Mouse (Mus musculus) intestine, postnatal 0 days (tissue): ENCODE results near the gene Tmem223. TPM values are rescaled to one million over a fixed set of nuclear protein-coding genes. Genes with fewer than 3 reads are reported as not detected.

Experiments used
- ATAC-seq: fragments of 200-750 bp; cut with Nextera tagmentation; 2 replicates; pipeline ENCODE4 v1.8.0; 2017; ENCODE audit warnings: mild to moderate bottlenecking, moderate TSS enrichment, moderate library complexity
- H3K27ac ChIP-seq: fragments of 300-500 bp; sonication (generic); 2 replicates; pipeline ENCODE4 v1.5.1; 2014; ENCODE audit warnings: mild to moderate bottlenecking, low read depth, low read length, moderate library complexity
- H3K27me3 ChIP-seq: fragments of 300-500 bp; sonication (generic); replicated peaks from 2 replicates; pipeline ENCODE4 v1.6.1; 2014; ENCODE audit warnings: low read length, mixed read lengths; ENCODE audit not compliant: control insufficient read depth, insufficient read depth
- H3K36me3 ChIP-seq: fragments of 300-500 bp; sonication (generic); 2 replicates; pipeline ENCODE4 v1.6.1; 2014; ENCODE audit warnings: mild to moderate bottlenecking, moderate library complexity; ENCODE audit not compliant: control insufficient read depth, insufficient read depth
- H3K4me1 ChIP-seq: fragments of 300-500 bp; sonication (generic); replicated peaks from 2 replicates; pipeline ENCODE4 v1.6.1; 2014; ENCODE audit warnings: antibody characterized with exemption, low read length, mixed read lengths; ENCODE audit not compliant: control insufficient read depth, insufficient read depth
- H3K4me2 ChIP-seq: fragments of 300-500 bp; sonication (generic); replicated peaks from 2 replicates; pipeline ENCODE4 v1.6.1; 2014; ENCODE audit warnings: low read depth, mild to moderate bottlenecking, moderate library complexity
- H3K4me3 ChIP-seq: fragments of 300-500 bp; sonication (generic); 2 replicates; pipeline ENCODE4 v1.5.1; 2014; ENCODE audit warnings: low read depth, low read length
- H3K9ac ChIP-seq: fragments of 300-500 bp; sonication (generic); 2 replicates; pipeline ENCODE4 v1.6.1; 2014; ENCODE audit warnings: mild to moderate bottlenecking, low read depth, low read length
- H3K9me3 ChIP-seq: fragments of 300-500 bp; sonication (generic); 2 replicates; pipeline ENCODE4 v1.6.1; 2016; ENCODE audit warnings: mixed run types; ENCODE audit not compliant: control insufficient read depth
- CTCF ChIP-seq: sonication (generic); IDR thresholded peaks from 2 replicates; pipeline ENCODE4 v1.5.1; 2016; ENCODE audit warnings: low read depth, mild to moderate bottlenecking, control low read depth, antibody characterized with exemption, moderate library complexity
- WGBS: fragments of 180-500 bp; shearing (Covaris S2); extraction: QIAGEN DNeasy Blood & Tissue Kit; methylation state at CpG from one replicate; pipeline ENCODE4 v1.1.7; 2014; 5-methylcytosine and 5-hydroxymethylcytosine counted together
- polyA plus RNA-seq: library from polyadenylated mRNA; unstranded; fragments of >200 nt; fragmentation: Nextera tagmentation; extraction: Ambion mirVana; gene quantifications from 2 replicates; pipeline ENCODE4 v1.2.1, GENCODE M21; 2015

The Tmem223 gene
- polyA plus RNA-seq, 1 experiment from 2014 or later: 136 TPM

DNA sequence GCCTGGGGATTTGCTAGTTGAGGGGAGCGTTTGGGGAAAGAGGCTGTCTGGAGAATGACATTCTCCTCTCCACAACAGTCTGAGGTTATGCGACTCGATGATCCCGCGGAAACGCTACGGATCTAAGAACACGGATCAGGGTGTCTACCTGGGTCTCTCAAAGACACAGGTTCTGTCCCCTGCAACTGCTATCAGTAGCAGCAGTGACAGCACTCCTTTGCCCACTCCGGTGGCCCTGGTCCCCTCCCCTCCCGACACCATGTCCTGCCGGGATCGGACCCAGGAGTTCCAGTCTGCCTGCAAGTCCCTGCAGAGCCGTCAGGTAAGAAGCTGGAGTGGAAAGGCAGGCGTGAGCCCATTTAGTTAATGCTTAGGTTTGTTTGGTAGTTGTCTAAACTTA, 28.6 kb upstream of the Tmem223 start:
- Histone ChIP-seq H3K4me2 (peak overlapping the region; percentile 80), H3K27ac (peak overlapping the region; percentile 93), H3K9me3 (no peaks in the 10 kb centered on the region), H3K9ac (peak overlapping the region; percentile 91), H3K4me1 (0 out of 2 replicates have a peak, but pooled peaks cover 5% of the 10 kb centered on the region), H3K4me3 (peak overlapping the region; percentile 83), H3K36me3 (peaks cover 62% of the 10 kb centered on the region), H3K27me3 (no peaks in the 10 kb centered on the region)
- 5% methylated on average over 14 of the region's 14 CpGs for WGBS
- ATAC-seq: no peak
- TF ChIP-seq CTCF: no peak

DNA sequence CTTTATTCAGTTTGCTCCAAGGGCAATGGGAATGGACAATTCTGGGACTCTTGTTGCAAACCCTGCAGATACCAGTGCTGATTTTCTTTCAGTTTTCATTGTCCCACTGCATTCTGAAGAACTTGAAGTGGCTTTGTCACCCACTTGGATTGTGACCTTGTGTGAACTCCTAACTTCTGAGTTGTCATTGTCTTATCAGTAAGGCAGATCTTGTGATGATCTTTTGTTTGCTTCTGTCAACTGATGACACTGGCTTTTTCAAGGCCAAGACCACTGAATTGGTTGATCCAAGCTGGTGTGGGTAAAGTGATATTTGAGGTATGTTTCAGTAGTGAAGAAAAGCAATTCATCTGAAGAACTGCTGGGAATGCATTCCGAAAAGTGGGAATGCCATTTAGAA, 25.4 kb upstream of the Tmem223 start:
- Histone ChIP-seq H3K4me1 (0 out of 2 replicates have a peak, but pooled peaks cover 5% of the 10 kb centered on the region), H3K36me3 (peaks cover 69% of the 10 kb centered on the region), H3K9ac (no peak overlapping the region), H3K4me2 (no peak overlapping the region), H3K9me3 (no peaks in the 10 kb centered on the region), H3K27ac (no peak overlapping the region), H3K4me3 (no peak overlapping the region), H3K27me3 (no peaks in the 10 kb centered on the region)
- 98% methylated on average over 1 of the region's 1 CpGs for WGBS
- no peak for TF ChIP-seq CTCF
- ATAC-seq: no peak

DNA sequence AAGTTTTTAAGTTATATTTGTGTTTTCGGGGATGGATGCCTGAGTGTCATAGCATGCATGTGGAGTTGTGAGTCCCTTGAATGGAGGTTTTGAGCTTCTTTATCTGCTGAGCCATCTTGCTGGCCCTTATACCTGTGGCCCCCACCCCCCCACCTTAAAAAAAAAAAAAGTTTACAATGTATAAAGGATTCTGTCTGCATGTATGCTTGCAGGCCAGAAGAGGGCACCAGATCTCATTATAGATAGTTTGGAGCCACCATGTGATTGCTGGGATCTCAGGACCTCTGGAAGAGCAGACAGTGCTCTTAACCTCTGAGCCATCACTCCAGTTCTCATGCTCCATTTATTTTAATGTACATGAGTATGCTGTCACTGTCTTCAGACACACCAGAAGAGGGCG, 23.4 kb upstream of the Tmem223 start:
- 76% methylated on average over 2 of the region's 2 CpGs for WGBS
- Histone ChIP-seq H3K4me3 (no peak overlapping the region), H3K4me2 (no peak overlapping the region), H3K27ac (no peak overlapping the region), H3K9ac (no peak overlapping the region), H3K4me1 (0 out of 2 replicates have a peak, but pooled peaks cover 5% of the 10 kb centered on the region), H3K36me3 (peaks cover 84% of the 10 kb centered on the region), H3K9me3 (no peaks in the 10 kb centered on the region), H3K27me3 (no peaks in the 10 kb centered on the region)
- peak; percentile 64 for TF ChIP-seq CTCF
- ATAC-seq: no peak

DNA sequence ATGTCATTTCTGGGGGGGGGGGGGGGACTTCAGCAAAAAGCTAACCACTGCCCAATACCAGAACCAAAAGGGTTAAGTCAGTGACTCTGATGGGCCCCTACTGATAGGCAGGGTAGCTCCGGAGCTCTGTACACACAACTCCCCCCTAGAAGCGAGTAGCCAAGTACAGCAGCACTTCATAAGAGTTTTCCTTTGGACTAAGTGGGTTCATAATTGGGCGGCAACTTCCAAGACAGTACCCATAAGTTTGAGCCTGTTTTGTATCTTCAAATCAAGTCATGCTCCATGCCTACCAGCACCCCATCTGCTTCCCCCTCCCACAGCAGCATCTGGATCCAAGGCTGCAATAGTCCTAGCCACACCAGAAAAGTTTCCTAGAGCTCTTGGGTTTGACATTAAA, 15.1 kb upstream of the Tmem223 start:
- WGBS: 46% methylated on average over 3 of the region's 3 CpGs
- no peak overlapping the region for H3K27ac ChIP-seq
- no peak for ATAC-seq
- H3K4me3 ChIP-seq: no peak overlapping the region
- peak overlapping the region; percentile 75; the same call in 1 of the 2 replicates for H3K4me2 ChIP-seq
- no peak for TF ChIP-seq CTCF
- H3K9ac ChIP-seq: no peak overlapping the region
- no peaks in the 10 kb centered on the region for H3K27me3 ChIP-seq
- H3K9me3 ChIP-seq: no peaks in the 10 kb centered on the region
- H3K4me1 ChIP-seq: no peaks in the 10 kb centered on the region
- H3K36me3 ChIP-seq: peaks cover 42% of the 10 kb centered on the region

DNA sequence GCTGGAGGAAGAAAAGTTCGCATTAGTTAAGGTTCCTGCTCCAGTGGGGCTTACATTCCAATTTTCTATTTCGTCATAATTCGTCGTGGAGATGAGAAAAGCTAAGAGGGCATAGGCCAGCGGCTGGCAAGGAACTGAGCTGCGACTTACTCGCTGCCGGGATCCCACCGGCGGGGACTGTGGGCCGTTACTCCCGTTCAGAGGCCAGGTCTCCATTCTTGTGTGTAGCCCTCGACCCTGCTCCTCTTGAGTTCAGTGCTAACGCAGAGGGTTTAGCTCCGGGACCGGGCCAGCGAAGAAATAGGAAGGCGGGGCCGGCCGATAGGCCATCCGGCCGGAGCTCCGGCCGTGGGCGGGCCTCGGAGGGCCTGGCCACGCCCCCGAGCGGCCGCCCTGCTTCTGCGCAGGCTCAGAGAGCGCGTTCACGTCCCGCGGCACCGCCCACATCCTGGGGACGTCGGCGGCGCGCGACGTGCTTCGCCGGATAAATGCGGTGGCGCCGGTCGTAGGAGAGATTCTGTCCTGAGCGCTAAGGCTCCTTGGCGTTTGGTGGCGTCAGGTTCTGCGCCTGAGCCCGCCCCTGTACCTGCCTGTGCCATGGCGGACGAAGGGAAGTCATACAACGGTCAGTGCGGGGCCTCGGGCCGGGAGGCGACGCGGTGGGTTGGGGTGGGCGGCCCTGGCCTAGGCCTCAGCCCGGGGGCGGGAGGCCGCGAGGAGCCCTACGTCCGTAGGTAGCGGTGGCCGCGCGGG, 14.0 kb upstream of the Tmem223 start, which contains the start of gene Nxf1:
TSS of gene Nxf1 (plus strand) at position 439 of the 753 bp plus-strand sequence.
- Histone ChIP-seq H3K4me3 (peak within 1 kb of the TSS; percentile 99), H3K9ac (peak within 1 kb of the TSS; percentile 96), H3K4me1 (no peaks in the 10 kb centered on the region), H3K4me2 (peak within 1 kb of the TSS; percentile 75), H3K36me3 (peaks cover 32% of the 10 kb centered on the region), H3K27me3 (no peaks in the 10 kb centered on the region), H3K27ac (peak within 1 kb of the TSS; percentile 79), H3K9me3 (no peaks in the 10 kb centered on the region)
- 0 out of 2 replicates have a peak, but pooled peaks have one; percentile 7 for TF ChIP-seq CTCF
- ATAC-seq: peak; percentile 92
- WGBS: under 1% methylated on average over 73 of the region's 75 CpGs

DNA sequence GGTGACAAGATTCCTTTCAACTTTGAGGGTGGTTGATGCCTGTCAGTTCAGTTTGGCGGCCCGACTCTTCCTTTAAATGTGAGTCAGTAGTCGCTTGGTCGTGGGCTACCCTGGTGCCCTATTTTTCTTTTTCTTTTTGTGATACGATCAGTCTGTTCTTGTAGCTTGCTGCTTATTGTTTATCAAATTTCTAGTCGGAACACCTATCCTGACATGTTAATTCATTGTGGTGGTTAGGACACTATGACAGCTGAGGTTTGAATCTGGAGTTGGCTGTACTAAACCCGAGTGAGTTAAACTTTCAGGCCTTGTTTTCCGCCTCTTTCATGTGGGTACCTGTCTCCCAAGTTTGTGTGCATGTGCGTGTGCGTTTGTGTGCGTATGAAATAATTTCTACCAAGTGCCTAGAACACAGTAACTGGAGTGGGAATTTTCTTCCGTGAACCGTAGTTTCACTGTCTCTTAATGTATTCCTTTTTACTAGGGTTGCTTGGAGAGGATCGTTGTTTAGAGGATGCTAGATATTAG, 13.3 kb upstream of the Tmem223 start:
- no peak for ATAC-seq
- H3K36me3 ChIP-seq: peaks cover 28% of the 10 kb centered on the region
- peak overlapping the region; percentile 96 for H3K9ac ChIP-seq
- peak overlapping the region; percentile 79 for H3K27ac ChIP-seq
- 3% methylated on average over 14 of the region's 14 CpGs for WGBS
- no peak for TF ChIP-seq CTCF
- H3K4me2 ChIP-seq: peak overlapping the region; percentile 75
- H3K4me1 ChIP-seq: no peaks in the 10 kb centered on the region
- no peaks in the 10 kb centered on the region for H3K9me3 ChIP-seq
- H3K4me3 ChIP-seq: peak overlapping the region; percentile 99
- H3K27me3 ChIP-seq: no peaks in the 10 kb centered on the region
